Mouse (Mus musculus): Measurements from ENCODE around the gene Csrnp1.

The Csrnp1 gene

GRCm38 (mm10) chr9:120002893-120003292, 18.4 kb upstream of the Csrnp1 start:
- no peak for DNase-seq (ENCODE audit: low spot score in 2 of 2)

DNA sequence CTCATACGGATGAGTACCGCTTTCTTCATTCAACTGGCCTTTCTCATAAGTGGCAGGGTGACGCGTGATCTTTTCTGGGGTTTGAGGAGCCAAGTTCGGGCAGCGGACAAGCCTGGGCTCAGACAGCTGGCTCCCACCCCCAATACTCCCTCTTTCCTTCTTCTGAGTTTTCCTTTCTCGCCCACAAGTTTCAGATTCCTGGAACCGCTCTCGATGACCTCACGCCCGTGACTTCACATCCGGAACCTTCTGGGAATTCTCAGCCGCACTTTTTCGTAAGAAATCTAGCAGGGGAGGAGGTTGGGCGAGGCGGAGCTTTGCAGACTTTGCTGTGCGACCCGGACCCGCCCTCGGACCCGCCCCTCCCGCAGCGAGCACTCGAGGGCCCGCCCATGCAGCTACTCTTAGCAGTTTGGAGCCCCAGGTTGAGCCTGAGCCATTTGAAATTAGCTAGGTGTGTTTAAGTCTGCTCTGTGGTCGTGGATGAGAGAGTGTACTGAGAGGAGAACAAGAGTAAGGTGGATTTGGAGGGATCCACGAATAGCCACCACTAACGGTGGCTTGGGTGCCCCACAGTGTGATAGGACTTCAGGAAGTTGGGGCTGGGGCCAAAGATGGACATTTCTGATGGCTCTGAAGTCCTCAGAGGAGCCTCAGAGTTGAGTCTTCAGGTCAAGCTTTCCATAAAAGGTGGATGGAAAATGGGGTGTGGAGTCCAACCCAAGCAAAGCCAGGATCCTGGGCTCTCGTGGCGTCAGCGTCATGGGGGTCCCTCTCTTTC, 17.7 kb upstream of the Csrnp1 start:
- DNase-seq (ENCODE audit: low spot score in 2 of 2) = peak; percentile 37 to 73

- no peak for DNase-seq (ENCODE audit: low spot score in 2 of 2)
Observed at GRCm38 (mm10) chr9:120000761-120001160, 16.3 kb upstream of the Csrnp1 start.

DNA sequence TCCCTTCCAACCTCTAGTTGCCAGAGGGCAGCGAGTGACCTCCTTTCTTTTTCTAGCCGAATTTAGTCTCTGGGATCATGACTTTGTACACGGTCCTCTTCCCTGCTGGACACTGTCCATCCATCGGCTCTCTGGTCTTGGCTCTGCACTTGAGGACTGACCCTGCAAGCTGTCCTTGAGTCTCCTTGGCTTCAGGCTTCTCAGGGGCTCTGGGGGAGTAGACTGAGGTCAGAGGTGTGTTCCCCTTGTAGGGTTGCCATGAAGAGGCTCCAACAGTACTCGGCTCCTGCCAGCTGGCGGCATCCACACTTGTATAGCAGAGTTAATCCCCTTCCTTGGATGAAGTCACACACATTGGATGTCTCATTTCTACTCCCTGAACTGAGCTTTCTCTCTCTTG, 15.2 kb upstream of the Csrnp1 start:
- no peak for DNase-seq (ENCODE audit: low spot score in 2 of 2)

- DNase-seq (ENCODE audit: low spot score in 2 of 2) = no peak
Observed at GRCm38 (mm10) chr9:119998776-119999175, 14.3 kb upstream of the Csrnp1 start.

- no peak for DNase-seq (ENCODE audit: low spot score in 2 of 2)
Observed at GRCm38 (mm10) chr9:119996080-119996479, 11.6 kb upstream of the Csrnp1 start.

DNA sequence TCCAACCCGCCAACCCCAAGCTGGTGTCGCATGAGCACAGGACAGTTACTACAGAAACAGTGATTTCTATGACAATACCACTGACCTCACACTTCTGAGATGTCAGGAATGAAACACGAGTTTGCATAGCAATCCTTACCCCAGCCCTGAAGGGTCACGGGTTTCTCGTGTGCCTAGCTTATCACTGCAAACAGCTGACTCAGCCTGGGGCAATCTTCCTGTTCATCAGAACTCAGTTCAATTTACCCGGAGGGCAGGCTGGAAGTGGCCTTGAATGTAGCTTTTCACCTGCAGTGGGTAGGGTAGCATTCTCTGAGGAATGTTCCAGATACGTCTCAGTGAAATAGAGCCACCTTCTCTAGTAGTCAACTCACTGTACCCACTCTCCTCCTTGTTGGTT, 9.7 kb upstream of the Csrnp1 start:
- DNase-seq (ENCODE audit: low spot score in 2 of 2) = no peak

DNA sequence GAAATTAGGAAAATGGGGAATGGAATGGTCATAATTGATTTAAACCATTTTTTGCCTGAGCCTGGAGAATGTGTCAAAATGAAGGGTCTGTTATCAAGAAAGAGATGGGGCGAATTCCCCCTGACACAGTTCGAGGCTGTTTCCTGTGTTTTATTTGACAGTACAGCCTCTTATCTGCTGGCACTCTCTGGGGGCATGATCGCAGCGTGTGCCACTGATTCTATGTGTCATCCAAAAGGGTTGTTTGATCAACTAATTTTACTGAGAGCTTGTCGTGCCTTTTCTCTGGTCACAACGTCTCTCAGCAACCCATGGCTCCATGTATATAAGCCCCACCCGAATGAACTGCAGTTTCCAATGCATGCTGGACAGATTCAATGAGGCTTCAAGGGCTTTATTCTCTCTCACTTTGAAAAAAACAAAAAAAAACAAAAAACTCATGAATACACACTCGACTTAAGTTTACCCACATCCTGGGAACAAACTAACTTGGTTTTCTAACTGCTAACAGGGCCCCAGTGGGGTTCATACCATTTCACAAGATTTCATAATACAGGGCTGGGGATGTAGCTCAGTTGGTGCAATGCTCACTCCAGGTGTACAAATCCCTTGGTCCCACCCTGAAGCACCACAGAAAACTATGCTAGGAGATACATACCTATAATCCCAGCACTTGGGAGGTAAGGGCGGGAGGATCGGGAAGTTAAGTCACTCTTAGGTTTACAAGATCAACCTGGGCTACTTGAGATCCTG, 8.8 kb upstream of the Csrnp1 start:
- no peak for DNase-seq (ENCODE audit: low spot score in 2 of 2)

DNA sequence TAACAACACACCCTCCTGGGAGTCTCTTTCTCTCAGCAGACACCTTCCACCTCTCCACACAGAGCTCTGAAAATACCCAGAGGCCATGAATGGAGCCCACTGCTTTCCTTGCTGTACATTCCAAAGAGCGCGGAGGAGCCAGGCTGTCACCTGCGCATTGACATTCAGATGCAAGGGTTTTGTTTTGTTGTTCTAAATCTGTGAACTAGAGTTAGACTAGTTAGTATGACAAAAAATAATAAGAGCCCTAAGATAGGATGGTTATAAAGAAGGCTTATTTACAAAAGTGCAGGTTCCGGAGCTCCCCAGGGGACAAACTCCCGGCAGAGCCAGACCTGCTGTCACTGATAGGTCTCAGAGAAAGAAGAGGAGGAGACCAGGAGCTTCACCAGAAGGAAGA, 6.9 kb upstream of the Csrnp1 start:
- DNase-seq (ENCODE audit: low spot score in 2 of 2) = no peak

DNA sequence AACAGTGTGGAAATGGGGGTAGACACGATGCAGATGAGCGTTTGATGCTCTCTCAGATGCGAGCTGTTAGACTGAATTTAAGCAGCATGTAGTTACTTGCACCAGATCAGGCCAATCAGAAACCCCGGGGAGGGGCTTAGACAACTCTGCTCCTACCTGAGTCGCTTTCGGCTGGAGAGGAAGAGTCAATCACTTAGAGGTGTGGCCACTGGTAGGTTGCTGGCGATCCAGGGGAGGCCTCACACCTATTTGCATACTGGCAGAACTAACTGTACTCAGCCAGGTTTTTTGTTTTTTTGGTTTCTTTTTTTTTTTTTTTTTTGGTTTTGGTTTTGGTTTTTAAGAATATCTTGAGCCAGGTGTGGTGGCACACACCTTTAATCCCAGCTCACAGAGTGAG, 3.8 kb upstream of the Csrnp1 start:
- DNase-seq (ENCODE audit: low spot score in 2 of 2) = peak in 1 of 2 experiments; percentile 45

DNA sequence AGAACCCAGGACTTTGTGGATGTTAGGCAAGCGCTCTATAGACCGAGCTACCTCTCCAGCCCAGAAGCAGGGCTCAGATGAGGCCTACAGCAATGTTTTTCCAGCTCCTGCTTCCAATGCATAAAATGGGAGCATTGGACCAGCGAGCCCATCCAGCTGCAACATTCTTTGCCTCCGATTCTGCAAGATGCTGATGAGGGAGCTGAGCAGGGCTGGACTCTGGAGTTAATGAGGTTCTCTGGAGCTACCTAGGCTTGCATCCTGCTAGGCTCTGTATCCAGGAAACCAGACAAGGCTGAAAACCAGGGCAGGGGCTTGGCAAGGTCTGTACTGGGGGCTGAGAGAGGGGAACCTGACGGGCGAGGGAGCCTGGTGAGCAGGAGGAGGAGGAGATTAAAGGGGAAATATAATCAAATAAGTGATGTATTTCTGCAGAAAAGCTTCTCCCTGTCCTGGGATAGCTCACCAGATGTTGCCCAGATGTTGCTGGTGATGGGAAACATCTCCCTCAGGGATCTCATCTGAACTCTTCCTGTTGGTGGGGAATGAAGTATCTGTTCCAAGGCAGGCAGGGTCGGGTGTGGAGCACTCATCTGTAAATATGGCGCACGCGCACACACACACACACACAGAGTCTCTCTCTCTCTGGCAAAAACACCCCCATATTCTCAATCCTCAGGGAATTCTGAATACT, 1.6 kb upstream of the Csrnp1 start:
- DNase-seq (ENCODE audit: low spot score in 2 of 2) = no peak

GRCm38 (mm10) chr9:119983585-119984535, 598 bp downstream of the Csrnp1 start:
- DNase-seq (ENCODE audit: low spot score in 2 of 2) = peak; percentile 60 to 83

DNA sequence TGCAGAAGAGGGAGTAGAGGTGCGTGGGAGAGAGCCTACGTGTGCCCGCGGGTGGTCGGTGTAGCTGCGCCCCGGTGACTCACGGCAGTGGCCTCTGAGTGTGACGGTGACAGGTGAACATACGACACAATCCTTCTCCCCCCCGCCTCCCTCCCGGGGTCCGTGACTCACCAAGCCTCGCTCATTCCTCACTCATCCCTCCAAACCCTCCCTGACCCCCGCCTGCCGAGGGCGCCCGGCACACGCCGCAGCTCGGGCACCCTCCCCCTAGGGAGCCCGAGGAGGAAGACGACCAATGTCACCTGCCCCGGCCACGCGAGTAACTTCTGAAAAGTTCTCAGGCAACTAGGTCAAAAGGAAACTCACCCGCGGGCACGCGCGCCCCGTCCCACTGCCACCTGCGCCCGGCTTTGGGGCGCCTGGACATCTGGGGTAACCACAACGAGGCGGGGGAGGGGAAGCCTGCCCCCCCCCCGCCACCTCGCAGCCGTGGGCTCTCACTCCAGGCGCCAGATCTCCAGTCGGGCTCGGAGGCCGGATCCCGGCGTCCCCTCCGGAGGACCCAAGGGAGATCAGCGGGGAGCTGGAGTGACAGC, 1.4 kb downstream of the Csrnp1 start:
- peak; percentile 40 to 62 for DNase-seq (ENCODE audit: low spot score in 2 of 2)

GRCm38 (mm10) chr9:119982241-119982811, 2.1 kb downstream of the Csrnp1 start:
- peak; percentile 45 to 80 for DNase-seq (ENCODE audit: low spot score in 2 of 2)

- DNase-seq (ENCODE audit: low spot score in 2 of 2) = peak; percentile 35 to 71
Observed at GRCm38 (mm10) chr9:119981183-119982179, 3.0 kb downstream of the Csrnp1 start.

DNA sequence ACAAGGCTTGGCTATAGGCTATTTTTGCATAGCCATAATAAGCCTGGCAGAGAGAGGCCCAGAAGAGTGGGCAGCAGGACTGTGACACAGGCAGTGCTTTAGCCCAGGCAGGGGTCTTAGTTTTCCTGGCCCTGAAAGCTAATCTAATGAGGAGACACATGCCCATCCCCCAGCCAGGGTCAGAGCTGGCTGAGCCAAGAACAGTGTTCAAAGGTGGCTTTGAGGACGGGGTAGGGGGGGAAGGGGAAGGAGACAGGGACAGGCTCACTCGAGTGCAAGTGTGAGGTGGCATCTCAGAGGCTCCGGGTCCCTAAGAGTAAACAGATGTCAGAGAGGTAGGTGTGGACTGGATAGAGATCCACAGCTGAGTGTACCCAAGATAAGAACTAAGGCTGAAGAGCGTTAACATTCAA, 3.7 kb downstream of the Csrnp1 start:
- DNase-seq (ENCODE audit: low spot score in 2 of 2) = no peak

- DNase-seq (ENCODE audit: low spot score in 2 of 2) = no peak
Observed at GRCm38 (mm10) chr9:119979749-119980148, 4.7 kb downstream of the Csrnp1 start.

- DNase-seq (ENCODE audit: low spot score in 2 of 2) = no peak
Observed at GRCm38 (mm10) chr9:119978811-119979441, 5.5 kb downstream of the Csrnp1 start.

Data from spleen, postnatal 10 days (tissue).